Mouse (Mus musculus) B cell, adult 62 days (primary cell): ENCODE data around the gene Il4ra. TPM values are rescaled to one million over a fixed set of nuclear protein-coding genes. Genes with fewer than 3 reads are reported as not detected.

ENCODE experiments used
- total RNA-seq: library from RNA; stranded (reverse); gene quantifications from 4 replicates; pipeline ENCODE4 v1.2.4, GENCODE M21; 2023

Il4ra gene
- total RNA-seq = 193 to 214 TPM (median 200 TPM) in 4 replicates

DNA sequence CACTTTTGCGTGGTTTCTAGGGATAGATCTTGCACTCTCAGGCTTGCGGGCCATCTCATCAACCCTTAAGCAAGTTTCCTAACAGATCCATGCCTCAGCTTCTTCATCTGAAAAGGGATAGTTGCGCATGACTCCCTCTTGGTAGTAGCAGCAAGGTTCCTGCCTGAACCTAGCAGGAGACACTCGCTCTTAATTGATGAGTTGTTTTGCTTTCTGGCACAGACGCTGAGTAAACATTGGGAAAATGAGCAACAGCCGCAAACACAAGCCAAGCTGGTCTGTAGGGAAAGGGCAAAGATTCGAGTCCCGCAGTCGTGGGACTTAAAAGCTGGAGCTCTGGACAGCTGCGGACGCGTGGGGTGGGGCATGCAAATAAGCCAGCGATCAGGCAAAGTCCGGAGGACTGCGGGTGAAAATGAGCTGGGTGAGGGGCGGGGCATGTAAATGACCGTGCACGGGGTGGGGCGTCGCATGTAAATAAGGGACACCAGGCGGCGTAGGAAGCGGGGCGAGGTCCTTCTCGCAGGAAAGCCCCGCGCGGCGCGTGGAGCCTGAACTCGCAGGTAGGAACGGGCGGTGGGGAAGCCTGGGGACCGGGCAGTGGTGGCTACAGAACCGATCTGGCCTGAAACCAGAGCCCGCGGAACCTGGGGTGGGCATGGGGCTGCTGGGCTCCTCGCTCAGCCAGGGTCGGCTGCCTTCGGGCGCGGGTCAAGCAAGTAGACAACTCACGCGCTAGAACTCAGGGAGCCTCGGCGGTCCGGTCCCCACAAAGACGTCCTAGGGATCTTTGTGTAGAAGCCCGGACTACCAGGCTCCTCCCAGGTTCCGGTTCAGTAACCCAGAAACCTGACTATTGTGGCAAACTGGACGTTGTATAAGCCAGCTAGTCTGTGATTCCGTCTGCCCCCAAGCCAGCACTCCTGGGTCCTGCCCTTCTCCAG is at the start of gene Il4ra:
Il4ra (plus strand) TSS at position 355 of the 944 bp plus-strand sequence.

DNA sequence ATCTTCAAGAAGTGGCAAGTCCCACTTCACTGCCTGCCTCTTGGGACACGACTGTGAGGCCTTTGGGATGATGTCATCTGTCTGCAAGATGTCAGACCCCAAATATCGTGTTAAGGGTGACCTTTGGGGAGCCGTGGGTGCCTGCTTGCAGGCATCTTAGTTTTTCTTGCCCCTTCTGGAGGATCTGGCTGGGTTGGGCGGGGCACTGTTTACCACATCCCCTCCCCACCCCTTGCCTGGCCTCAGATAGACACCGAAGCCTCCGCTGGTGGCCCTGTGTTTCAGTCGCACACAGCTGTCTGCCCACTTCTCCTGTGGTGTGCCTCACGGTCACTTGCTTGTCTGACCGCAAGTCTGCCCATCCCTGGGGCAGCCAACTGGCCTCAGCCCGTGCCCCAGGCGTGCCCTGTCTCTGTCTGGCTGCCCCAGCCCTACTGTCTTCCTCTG is 51.3 kb downstream of the Il4ra start, which contains the start of gene Il21r:
Il21r (plus strand) TSS at position 245 of the 447 bp plus-strand sequence.

Other genes starting within 250 kb of the Il4ra start
- 5.3 to 7.8 TPM (median 6.7 TPM) in 4 replicates for gene Kdm8, start 107.4 kb upstream of the Il4ra start, total RNA-seq
- 44.1 to 53.0 TPM (median 48.0 TPM) in 4 replicates for gene Nsmce1, start 60.5 kb upstream of the Il4ra start, total RNA-seq
- 192 to 211 TPM (median 202 TPM) in 4 replicates for gene Il21r, start 51.3 kb downstream of the Il4ra start, total RNA-seq
- gene Gtf3c1, start 155.7 kb downstream of the Il4ra start, total RNA-seq = 78.7 to 87.3 TPM (median 80.5 TPM) in 4 replicates
- 26.9 to 33.8 TPM (median 29.8 TPM) in 4 replicates for gene D430042O09Rik, start 155.8 kb downstream of the Il4ra start, total RNA-seq